Mouse (Mus musculus) limb, embryonic 12.5 days (tissue): ENCODE data around the gene Wsb1. TPM values are rescaled to one million over a fixed set of nuclear protein-coding genes. Genes with fewer than 3 reads are reported as not detected.

Source experiments
- ATAC-seq: fragments of 200-750 bp; cut with Nextera tagmentation; 2 replicates; pipeline ENCODE4 v1.8.0; 2017; ENCODE audit warnings: low read depth, moderate TSS enrichment; ENCODE audit not compliant: insufficient number of reproducible peaks, insufficient read depth, low FRiP score, low TSS enrichment
- H3K27ac ChIP-seq: fragments of 300-500 bp; sonication (generic); 2 replicates; pipeline ENCODE4 v1.5.1; 2016; ENCODE audit warnings: mild to moderate bottlenecking, moderate library complexity
- H3K27me3 ChIP-seq: fragments of 300-500 bp; sonication (generic); 2 replicates; pipeline ENCODE4 v1.6.1; 2016; ENCODE audit warnings: mild to moderate bottlenecking, moderate library complexity
- H3K36me3 ChIP-seq: fragments of 300-500 bp; sonication (generic); 2 replicates; pipeline ENCODE4 v1.6.1; 2016; ENCODE audit warnings: mild to moderate bottlenecking, moderate library complexity
- H3K4me1 ChIP-seq: fragments of 300-500 bp; sonication (generic); replicated peaks from 2 replicates; pipeline ENCODE4 v1.6.1; 2016
- H3K4me2 ChIP-seq: fragments of 300-500 bp; sonication (generic); 2 replicates; pipeline ENCODE4 v1.6.1; 2016; ENCODE audit warnings: mild to moderate bottlenecking, moderate library complexity
- H3K4me3 ChIP-seq: fragments of 300-500 bp; sonication (generic); replicated peaks from 2 replicates; pipeline ENCODE4 v1.5.1; 2016; ENCODE audit warnings: mild to moderate bottlenecking
- H3K9ac ChIP-seq: fragments of 300-500 bp; sonication (generic); replicated peaks from 2 replicates; pipeline ENCODE4 v1.6.1; 2016; ENCODE audit warnings: mild to moderate bottlenecking, moderate library complexity
- H3K9me3 ChIP-seq: fragments of 300-500 bp; sonication (generic); 2 replicates; pipeline ENCODE4 v1.6.1; 2016; ENCODE audit warnings: mild to moderate bottlenecking, moderate library complexity
- WGBS: fragments of 180-500 bp; shearing (Covaris S2); methylation state at CpG from one replicate; pipeline ENCODE4 v1.1.7; 2016; 5-methylcytosine and 5-hydroxymethylcytosine counted together
- polyA plus RNA-seq: library from polyadenylated mRNA; unstranded; fragments of >200 nt; fragmentation: Nextera tagmentation; extraction: Ambion mirVana; gene quantifications from 2 replicates; pipeline ENCODE4 v1.2.1, GENCODE M21; 2016

Wsb1 gene
- polyA plus RNA-seq, 1 experiment from 2014 or later, result 446 TPM

DNA sequence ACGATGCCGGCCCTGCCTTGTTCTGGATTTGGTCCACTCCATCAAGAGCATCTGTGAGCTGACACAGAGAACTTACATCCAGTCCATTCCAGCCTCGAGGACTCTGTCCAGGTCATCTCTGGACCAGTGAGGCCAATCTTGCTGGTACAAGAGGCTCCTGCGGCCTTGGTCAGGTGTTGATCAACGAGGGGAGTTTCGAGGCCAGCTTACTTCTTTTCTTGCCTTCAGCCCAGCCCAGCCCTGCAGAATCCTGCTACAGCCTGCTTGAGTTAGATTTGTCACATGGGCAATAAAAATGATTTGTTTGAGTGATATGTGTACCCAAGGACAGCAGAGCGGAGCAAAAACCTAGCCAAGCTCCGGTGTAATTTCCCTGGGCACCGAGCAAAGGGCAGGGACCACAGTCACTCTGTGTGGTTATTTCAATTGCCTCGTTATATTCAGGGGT, 25.4 kb downstream of the Wsb1 start:
- Histone ChIP-seq H3K27me3 (no peaks in the 10 kb centered on the region), H3K4me1 (peaks cover 29% of the 10 kb centered on the region), H3K27ac (peak overlapping the region; percentile 31; the same call in 1 of the 2 replicates), H3K4me2 (no peak overlapping the region), H3K9ac (no peak overlapping the region), H3K9me3 (no peaks in the 10 kb centered on the region), H3K36me3 (no peaks in the 10 kb centered on the region), H3K4me3 (no peak overlapping the region)
- 49% methylated on average over 10 of the region's 10 CpGs for WGBS
- no peak for ATAC-seq

DNA sequence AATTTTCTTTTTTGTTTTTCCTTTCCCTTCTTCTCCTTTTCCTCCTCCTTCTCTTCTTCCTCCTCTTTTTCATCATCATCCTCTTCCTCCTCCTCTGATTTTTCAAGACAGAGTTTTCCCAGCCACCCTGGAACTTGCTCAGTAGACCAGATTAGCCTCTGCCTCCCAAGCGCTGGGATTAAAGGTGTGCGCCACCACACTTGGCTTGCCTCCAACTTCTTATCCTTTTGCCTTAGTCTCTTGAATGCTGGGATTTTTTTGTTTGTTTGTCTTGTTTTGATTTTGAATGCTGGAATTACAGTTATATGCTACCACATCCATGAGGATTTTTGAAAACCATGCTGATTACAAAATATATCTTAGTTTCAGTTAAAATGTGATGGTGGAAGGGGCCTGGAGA, 26.4 kb downstream of the Wsb1 start:
- Histone ChIP-seq H3K9ac (no peak overlapping the region), H3K4me2 (no peak overlapping the region), H3K36me3 (no peaks in the 10 kb centered on the region), H3K27me3 (no peaks in the 10 kb centered on the region), H3K4me1 (peaks cover 29% of the 10 kb centered on the region), H3K9me3 (no peaks in the 10 kb centered on the region), H3K4me3 (no peak overlapping the region), H3K27ac (no peak overlapping the region)
- 93% methylated on average over 2 of the region's 2 CpGs for WGBS
- ATAC-seq, result no peak

DNA sequence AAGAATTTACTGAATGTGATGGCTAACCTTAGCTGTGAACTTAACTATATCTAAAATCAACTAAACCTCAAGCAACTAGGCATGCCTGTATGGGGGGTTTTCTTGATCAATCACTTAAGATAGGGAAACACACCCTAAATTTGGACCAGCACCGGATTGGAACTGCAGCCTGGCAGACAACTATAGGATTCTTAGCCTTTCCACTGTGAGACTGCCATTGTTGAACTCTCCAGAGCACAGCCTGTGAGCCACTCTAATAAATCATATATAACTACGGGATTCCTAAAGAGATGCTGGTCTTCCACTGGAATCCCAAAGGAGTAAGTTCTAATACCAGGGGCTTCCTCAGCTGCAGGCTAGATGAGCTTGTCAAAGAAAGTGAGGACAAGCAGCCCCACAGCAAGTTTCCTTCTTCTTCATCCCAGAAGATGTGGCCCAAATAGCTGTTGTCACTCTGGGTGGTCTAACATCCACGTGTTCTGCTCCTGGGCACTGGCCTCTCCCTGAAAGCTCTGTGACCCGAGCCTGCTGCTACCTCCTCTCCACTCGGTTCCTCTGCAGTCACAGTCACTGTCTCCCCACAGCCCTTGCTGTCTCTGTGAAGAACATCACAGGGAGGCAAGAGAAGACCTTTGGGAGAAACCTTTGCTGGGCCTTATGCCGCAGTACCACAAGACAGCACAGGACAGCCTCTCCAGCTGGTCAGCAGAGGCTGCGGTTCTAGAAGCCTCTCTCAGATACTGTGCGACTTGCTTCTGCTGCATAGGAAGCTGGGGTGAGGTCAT, 28.9 kb downstream of the Wsb1 start:
- Histone ChIP-seq H3K9me3 (no peaks in the 10 kb centered on the region), H3K27me3 (no peaks in the 10 kb centered on the region), H3K9ac (0 out of 2 replicates have a peak overlapping the region, but pooled peaks have one; percentile 27), H3K4me2 (no peak overlapping the region), H3K4me1 (peaks cover 29% of the 10 kb centered on the region), H3K27ac (no peak overlapping the region), H3K36me3 (no peaks in the 10 kb centered on the region), H3K4me3 (no peak overlapping the region)
- no peak for ATAC-seq
- WGBS, result 54% methylated on average over 8 of the region's 8 CpGs

DNA sequence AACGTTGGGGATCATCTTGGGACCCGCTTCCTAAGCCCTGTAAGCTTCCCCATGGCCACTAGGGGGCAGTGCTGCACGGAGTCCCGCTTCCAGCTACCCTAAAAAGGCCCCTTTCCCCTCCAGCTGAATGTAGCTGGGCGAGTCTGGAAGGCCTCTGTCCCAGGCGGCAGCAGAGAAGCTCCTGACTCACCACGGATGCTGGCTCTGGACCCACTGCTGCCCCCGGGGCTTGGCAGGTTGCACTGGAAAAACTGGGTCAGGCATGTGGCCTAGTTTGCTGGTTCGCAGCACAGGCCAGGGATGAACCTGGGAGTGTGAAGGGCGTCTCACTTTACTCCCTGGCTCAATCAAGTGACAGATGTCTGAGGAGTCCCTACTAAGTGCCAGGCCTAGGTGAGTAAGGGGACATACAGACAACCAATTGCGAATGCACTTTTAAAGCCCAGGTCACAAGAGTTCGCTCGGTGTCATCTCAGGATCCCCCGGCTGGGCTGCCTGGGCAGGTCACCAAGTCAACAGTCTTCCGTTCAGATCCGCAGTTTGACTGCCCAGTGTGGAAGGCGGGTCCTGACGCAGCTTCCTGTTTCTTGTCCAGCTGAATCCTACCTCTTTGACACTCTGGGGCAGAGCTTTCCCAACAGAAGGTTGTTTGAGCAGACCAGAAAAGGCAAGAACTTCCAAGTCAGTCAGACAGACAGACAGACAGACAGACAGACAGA, 29.8 kb downstream of the Wsb1 start:
- Histone ChIP-seq H3K36me3 (no peaks in the 10 kb centered on the region), H3K4me3 (no peak overlapping the region), H3K9ac (no peak overlapping the region), H3K4me1 (peaks cover 21% of the 10 kb centered on the region), H3K4me2 (peak overlapping the region; percentile 31), H3K9me3 (no peaks in the 10 kb centered on the region), H3K27ac (peak overlapping the region; percentile 73; the same call in 1 of the 2 replicates), H3K27me3 (no peaks in the 10 kb centered on the region)
- no peak for ATAC-seq
- 37% methylated on average over 18 of the region's 18 CpGs for WGBS

DNA sequence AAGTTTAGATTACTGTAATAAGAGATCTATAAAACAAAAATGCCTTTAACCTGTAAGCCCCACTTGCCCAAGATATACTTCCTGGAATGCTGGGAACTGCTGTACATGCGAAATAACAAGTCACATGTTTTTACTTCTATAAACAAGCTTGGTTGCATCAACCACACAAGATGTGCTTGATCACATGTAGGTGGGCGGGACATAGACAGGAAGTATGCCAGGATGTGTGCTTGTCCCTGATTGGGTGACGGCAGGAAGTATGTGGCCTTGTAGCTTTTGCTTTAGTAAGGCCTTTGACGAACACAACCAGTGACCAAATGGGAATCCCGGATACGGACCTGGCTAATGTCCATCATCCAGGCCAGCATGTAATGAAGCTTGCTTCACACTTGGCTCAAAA, 31.1 kb downstream of the Wsb1 start:
- Histone ChIP-seq H3K4me1 (peaks cover 14% of the 10 kb centered on the region), H3K9ac (no peak overlapping the region), H3K9me3 (no peaks in the 10 kb centered on the region), H3K4me3 (no peak overlapping the region), H3K36me3 (no peaks in the 10 kb centered on the region), H3K4me2 (no peak overlapping the region), H3K27ac (no peak overlapping the region), H3K27me3 (no peaks in the 10 kb centered on the region)
- 86% methylated on average over 6 of the region's 6 CpGs for WGBS
- ATAC-seq, result no peak

DNA sequence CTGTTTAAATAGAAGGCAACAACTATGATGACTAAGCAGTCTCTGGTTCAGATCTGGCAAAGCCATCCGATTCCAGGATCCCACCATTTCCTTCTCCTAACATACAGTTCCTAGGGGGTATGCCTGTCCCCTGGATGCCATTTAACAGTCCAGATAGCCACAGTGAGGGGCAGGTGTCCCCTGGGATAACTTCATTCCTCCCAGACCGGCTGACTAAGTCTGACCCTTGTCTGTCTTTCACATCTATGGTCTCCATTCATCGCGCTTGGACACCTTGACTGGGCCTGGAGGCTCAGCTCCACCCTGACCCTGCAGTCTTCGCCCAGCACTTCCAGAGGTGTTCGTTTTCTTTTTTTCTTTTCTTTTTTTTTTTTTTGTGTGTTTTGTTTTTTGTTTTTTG, 31.8 kb downstream of the Wsb1 start:
- no peak for ATAC-seq
- H3K9me3 ChIP-seq, result no peaks in the 10 kb centered on the region
- no peak overlapping the region for H3K4me3 ChIP-seq
- H3K36me3 ChIP-seq, result no peaks in the 10 kb centered on the region
- H3K27ac ChIP-seq, result no peak overlapping the region
- H3K27me3 ChIP-seq, result no peaks in the 10 kb centered on the region
- peaks cover 14% of the 10 kb centered on the region for H3K4me1 ChIP-seq
- 88% methylated on average over 6 of the region's 6 CpGs for WGBS
- no peak overlapping the region for H3K9ac ChIP-seq
- H3K4me2 ChIP-seq, result no peak overlapping the region

DNA sequence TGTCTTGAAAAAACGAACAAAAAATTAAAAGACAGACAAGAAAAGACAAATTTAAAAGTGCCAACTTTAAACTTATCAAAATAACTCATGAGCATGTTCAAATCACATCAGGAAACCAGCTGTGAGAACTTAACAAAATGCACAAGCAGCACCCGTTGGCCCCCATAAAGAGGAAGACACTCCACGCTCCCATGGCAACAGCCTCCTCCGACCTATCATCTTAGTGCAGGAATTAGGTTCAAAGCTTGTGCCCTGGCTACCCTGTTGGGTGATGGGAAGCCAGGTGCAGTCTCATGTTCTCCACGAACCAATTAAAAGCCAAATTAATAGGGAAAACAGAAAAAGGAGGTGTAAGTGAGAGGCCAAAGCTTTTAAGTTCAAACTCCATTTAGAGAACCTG, 32.8 kb downstream of the Wsb1 start:
- no peaks in the 10 kb centered on the region for H3K36me3 ChIP-seq
- H3K4me1 ChIP-seq, result peaks cover 14% of the 10 kb centered on the region
- ATAC-seq, result no peak
- H3K27ac ChIP-seq, result no peak overlapping the region
- no peaks in the 10 kb centered on the region for H3K27me3 ChIP-seq
- H3K9ac ChIP-seq, result no peak overlapping the region
- H3K9me3 ChIP-seq, result no peaks in the 10 kb centered on the region
- H3K4me2 ChIP-seq, result no peak overlapping the region
- 56% methylated on average over 5 of the region's 5 CpGs for WGBS
- no peak overlapping the region for H3K4me3 ChIP-seq

DNA sequence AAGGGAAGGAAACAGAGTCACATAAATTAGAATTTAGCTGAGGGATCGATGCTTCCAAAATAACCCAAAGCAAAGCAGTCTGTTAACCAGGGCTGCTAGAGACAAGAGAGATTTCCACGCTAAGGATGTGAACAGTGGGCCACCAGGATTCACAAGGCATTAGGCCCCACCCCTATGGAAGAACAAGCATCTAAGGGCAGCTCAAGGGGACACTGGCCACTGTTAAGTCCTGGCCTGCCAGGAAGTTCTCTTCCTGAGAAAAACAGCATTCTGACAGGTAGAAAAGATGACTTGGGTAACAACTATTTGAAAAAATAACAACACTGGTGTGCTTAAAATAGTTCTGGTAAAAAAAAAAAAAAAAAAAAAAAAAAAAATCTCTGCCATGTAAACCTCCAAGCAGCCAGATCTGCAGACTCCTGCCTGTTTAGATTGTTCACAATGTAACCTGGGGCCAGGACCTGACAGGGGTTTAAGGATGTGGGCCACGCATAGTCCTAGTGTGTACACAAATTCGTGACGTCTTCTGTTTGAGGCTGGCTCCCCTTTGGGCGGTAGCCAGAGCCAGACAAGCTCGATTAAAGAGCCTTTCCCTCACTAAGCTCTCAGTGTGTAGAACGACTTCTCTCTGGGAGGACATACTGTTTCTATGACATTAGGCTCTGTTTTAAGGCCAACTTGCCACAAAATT, 35.4 kb downstream of the Wsb1 start:
- WGBS, result 74% methylated on average over 8 of the region's 8 CpGs
- H3K4me3 ChIP-seq, result no peak overlapping the region
- no peaks in the 10 kb centered on the region for H3K9me3 ChIP-seq
- no peaks in the 10 kb centered on the region for H3K27me3 ChIP-seq
- ATAC-seq, result no peak
- no peak overlapping the region for H3K9ac ChIP-seq
- no peak overlapping the region for H3K27ac ChIP-seq
- H3K4me1 ChIP-seq, result no peaks in the 10 kb centered on the region
- H3K36me3 ChIP-seq, result no peaks in the 10 kb centered on the region
- no peak overlapping the region for H3K4me2 ChIP-seq

DNA sequence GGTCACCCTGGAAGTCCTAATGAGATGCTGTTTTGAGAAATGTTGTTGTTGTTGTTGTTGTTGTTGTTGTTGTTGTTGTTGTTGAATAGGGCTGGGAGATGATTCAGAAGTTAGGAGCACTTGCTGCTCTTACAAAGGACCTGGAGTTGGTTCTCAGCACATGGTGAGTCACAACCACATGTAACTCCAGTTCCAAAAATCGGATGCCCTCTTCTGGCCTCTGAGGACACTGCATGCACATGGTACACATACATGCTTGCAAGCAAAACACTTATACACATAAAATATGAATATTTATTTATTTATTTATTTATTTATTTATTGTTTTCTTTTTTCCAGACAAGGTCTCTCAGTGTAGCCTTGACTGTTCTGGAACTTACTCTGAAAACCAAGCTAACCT, 36.4 kb downstream of the Wsb1 start:
- Histone ChIP-seq H3K4me3 (no peak overlapping the region), H3K36me3 (no peaks in the 10 kb centered on the region), H3K9me3 (no peaks in the 10 kb centered on the region), H3K4me2 (no peak overlapping the region), H3K9ac (no peak overlapping the region), H3K4me1 (no peaks in the 10 kb centered on the region), H3K27me3 (no peaks in the 10 kb centered on the region), H3K27ac (no peak overlapping the region)
- 88% methylated on average over 1 of the region's 1 CpGs for WGBS
- ATAC-seq, result no peak

DNA sequence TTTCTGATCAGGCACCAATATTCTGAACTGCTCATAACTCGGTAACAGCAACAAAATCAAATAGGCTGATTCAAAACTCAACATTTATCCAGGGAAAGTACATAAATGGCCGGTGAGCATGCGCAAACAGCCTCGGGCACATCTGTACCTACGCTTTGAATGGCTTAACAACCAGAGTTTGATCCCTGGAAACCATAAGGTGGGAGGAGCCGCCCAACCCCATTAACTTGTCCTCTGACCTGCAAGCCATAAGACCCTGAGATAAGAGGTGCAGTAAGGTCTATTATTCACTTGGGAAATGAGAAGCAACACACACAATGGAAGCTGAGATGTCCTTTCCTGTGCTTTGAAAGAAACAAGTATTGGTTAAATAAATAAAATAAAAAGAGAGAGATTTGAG, 37.3 kb downstream of the Wsb1 start:
- no peak overlapping the region for H3K4me2 ChIP-seq
- no peaks in the 10 kb centered on the region for H3K4me1 ChIP-seq
- H3K4me3 ChIP-seq, result no peak overlapping the region
- H3K27me3 ChIP-seq, result no peaks in the 10 kb centered on the region
- H3K27ac ChIP-seq, result no peak overlapping the region
- no peaks in the 10 kb centered on the region for H3K9me3 ChIP-seq
- no peaks in the 10 kb centered on the region for H3K36me3 ChIP-seq
- H3K9ac ChIP-seq, result no peak overlapping the region
- WGBS, result 56% methylated on average over 6 of the region's 6 CpGs
- no peak for ATAC-seq

DNA sequence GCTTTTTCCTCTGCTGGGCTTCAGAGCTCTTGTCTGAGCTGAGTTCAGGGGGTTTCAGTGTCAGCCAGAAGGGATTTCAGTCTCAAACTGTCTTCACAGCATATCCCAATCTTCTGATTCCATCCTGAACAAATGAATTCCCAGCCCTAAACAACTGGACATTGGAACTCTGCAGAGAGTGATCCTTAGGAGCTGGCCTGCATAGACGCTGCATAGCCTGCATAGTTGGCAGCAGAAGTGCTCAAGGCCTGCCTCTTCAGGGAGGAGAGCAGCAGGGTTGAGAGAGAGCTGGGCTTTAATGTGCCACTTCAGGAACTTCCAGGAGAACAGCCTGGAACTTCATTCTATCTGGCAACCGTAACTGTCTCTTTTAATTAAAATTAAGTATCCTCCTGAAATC, 38.9 kb downstream of the Wsb1 start:
- Histone ChIP-seq H3K4me1 (no peaks in the 10 kb centered on the region), H3K9me3 (no peaks in the 10 kb centered on the region), H3K9ac (0 out of 2 replicates have a peak overlapping the region, but pooled peaks have one; percentile 9), H3K4me2 (no peak overlapping the region), H3K27me3 (no peaks in the 10 kb centered on the region), H3K4me3 (no peak overlapping the region), H3K36me3 (no peaks in the 10 kb centered on the region), H3K27ac (no peak overlapping the region)
- WGBS, result 69% methylated on average over 2 of the region's 2 CpGs
- ATAC-seq, result no peak
